Mouse (Mus musculus): ENCODE measurements around the gene Krt24.
A peak's percentile ranks its signal among the peaks of the same experiment; 100 is the strongest.
"Not testable (repeated sequence)": the region's sequence is repeated elsewhere in the genome, so short reads cannot be mapped to it uniquely, and the experiment has no call there.

Gene Krt24

DNA sequence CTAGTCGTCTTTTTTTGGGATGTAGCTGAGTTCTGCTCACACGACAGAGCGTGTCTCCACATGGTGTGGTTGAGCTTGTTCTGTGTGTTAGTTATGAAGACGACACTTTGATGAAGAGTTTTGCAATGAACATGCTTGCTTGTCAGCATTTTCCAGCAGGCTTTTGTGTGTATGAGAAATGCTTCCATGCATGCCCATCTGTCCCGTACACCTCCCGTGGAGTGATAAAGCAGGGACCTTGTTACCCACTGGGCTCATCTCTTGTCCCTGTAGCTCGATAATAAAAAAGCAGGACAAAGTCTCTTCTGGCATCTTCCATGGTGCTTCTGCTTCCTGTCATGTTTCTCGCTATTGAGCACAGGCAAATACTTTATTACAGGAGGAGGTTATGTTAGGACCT lies 32.4 kb downstream of the Krt24 start:
- DNase-seq (ENCODE audit: low read depth), result no peak

DNA sequence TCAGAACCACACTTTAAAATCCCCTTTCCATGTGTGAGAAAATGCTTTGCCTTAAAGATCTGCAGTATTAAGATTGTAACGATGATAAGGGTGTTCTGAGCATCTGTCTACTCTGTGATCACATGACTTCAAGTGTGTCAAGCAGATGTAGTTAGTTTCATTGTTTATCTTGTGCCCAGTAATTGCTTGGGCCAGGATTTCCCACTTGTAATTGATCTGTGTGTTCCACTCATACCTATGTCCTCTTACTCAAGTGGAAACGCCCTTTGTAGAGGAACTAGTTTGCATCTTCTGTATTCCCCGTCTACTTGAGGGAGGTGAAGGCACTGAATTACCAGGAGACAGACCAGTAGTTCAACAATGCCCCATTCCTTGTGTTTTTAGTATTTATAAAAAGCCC lies 34.4 kb downstream of the Krt24 start:
- no peak for DNase-seq (ENCODE audit: low read depth)

DNA sequence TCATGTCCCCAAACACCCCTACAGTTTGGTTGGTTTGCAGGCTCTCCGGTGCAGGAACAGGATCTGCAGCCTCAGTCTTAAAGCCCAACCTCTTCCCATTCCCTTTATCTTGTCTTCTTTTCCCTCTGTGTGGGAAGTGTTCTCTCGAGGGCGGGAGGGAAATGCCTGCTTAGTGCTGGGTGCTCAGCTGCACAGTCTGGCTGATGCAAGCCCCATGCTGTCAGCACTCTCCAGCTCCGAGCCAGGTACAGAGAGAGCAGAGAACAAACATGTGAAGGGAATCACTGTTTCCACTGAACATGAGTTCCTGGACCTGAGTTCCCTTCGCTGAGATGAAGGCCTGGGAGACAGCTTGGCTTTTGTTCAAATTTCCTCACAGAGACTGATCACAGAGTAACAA lies 34.8 kb downstream of the Krt24 start:
- no peak for DNase-seq (ENCODE audit: low read depth)

DNA sequence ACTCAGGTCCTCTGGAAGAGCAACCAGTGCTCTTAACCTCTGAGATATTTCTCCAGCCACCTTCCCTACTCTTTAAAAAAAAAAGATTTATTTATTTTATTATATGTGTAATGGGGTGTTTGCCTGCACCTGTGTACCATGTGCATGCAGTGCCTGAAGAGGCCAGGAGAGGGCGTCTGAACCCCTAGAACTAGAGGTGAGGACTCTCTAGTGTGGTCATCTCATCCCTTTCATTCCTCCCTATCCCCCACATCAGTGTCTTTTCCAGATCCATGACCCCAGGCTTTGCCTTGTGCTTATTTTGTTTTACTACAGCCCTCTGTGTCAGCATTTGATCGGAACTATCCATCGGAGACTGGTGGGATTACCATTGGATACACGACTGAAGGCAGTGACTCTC lies 35.9 kb downstream of the Krt24 start:
- DNase-seq (ENCODE audit: low read depth), result peak; percentile 13

DNA sequence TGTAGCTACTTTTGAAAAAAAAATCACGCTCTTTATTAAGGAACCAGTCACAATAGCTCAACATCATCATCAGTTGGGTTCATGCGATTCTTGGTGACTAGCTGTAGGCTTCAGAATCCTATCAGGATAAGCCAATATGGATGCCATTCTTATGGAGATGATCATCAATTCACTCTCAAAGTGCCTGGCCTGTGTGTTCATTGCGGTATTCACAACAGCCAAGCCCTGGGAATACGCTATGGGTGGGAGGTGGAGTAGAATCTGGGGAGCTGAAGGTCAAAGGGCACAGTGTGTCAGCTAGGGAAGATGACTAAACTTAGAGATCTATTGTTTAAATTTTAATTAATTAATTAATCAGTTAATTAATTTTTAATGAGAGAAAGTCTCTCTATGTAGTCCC lies 37.1 kb downstream of the Krt24 start:
- DNase-seq (ENCODE audit: low read depth), result no peak

DNA sequence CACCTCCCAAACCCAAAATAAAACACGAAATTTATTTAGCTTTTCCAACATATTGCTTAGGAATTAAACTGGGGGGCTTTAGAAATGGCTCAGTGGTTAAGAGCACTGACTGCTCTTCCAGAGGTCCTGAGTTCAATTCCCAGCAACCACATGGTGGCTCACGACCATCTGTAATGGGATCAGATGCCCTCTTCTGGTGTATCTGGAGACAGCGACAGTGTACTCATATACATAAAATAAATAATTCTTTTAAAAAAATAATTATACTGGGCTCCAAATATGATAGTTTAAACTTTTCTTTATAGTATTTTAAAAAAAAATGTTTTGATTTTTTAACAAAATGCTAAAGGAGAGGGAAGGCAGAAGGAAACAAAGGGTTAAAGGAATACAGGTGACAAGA lies 40.5 kb downstream of the Krt24 start:
- DNase-seq (ENCODE audit: low read depth), result not testable (repeated sequence)

DNA sequence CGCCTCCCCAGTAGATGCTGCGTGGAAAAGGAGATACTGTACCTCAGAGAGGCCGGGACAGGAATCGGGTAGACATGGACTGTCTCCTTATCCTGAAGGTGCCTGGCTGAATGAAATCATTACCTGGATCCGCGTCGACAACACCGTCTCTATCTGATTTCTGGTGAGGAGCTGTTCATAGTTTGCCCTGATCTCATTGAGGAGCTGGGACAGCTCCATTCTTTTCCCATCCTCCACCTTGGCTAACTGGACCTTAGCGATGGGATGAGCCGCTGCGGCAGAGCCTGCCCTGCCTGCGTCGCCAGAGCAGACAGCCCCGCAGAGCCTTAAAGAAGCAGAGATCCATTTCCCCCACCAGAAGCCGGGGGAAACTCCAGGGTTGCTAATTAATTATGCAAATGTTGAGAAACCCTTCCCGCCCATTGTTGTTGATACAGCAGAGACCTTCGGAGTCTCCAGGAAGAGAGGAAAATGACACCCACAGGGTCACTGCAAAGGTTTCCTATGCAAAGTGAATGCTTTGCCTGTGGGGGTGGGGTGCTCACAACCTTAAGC lies 41.2 kb downstream of the Krt24 start, which contains the start of gene Krt222:
Gene Krt222 (minus strand): TSS at position 266 of the 555 bp plus-strand sequence.
- no peak for DNase-seq (ENCODE audit: low read depth)

DNA sequence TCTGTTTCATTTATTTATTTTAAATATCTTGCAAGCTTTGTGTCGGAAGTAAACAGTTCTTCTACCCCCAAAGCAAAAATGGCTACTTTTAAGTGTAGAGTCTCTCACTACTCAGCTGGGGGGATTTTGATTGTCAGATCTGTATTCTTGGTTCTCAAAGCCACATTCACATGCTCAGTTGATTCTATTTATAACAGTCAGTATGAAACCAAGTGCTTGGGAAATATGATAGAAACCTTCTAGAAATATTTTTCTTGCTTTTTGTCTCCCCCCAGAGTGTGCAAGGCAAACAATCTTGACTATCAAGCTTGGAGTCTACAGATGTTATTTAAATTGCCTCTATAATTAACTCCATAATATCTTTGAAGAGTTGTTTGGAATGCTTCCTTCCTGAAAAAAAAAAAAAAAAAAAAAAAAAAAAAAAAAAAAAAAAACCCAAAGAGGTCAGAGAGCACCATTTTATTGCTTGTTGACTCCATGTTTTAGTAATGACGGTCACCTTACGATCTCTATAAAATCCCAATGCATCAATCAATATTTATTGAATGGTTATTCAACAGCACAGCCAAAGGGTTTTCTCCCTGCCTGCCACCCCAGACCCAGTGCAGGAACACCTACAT lies 41.8 kb downstream of the Krt24 start:
- DNase-seq (ENCODE audit: low read depth), result no peak

DNA sequence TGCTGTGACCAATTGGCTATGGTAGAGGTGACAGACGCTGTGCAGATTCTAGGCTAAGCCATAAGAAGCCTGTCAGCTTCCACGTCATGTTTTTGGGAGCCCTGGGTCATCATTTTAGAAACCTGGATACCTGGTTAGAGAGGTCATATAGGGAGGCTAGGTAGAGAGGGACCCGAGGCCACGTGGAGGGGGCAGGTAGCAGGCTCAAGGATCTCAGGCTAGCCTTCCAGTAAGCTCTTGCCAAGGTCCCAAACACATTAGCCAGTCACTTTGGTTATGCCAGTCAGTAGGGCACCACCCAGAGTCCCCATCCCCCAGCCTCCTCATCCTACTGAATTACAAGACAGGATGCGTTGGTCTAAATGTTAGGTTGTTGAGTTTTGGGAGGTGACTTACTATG lies 43.0 kb downstream of the Krt24 start:
- no peak for DNase-seq (ENCODE audit: low read depth)

DNA sequence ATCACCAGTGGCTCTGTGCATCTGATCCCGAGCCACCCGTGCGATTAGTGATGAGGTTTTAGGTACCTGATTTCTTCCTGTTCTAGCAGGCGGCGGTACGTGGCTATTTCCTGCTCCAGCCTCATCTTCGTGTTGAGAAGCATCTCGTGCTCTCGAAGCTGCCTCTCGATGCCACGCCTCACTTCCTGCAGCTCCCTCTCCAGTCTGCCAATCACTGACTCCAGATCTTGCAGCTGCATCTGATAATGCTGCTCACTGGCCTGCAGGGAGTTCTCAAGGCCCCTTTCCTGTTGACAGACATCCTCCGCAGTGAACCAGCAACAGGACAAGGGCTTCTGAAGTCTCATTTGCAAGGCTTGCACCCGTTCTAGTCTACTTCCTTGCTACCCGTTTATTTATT lies 46.6 kb downstream of the Krt24 start:
- DNase-seq (ENCODE audit: low read depth), result peak; percentile 66

DNA sequence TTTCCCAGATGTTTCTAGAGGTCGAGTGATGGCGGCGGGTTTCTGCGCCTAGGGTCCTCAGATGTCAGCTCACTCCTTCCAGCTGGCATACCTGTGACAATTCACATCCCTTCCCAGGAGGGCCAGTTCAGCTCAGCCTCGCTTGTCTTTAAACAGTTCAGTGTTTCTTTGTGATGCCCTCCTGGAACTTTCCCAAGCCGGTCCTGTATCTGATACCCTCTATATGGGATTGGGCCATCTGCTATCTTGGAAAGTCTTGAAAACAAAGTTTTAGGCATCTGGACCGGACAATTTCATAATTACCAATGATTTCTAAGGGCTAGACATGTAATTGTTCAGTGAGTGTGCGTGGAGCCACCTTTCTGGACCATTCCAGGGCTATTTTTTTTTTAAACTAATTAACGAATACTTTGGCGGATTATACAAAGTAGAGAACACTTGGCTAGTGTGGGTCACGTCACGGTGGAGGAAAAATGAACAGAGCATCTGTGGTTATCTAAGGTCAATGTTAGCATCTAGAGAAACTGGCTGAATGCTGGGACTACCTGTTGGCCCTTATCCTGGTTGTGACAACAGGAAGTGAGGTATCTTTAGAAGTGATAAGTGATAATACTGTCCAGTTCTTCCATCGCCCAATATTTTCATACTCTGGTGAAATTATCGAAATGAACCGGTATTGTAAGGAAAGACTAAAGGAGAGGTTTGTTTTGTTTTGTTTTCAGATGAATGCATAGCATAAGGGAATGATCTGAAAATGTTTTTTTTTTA lies 53.8 kb downstream of the Krt24 start:
- DNase-seq (ENCODE audit: low read depth), result no peak

DNA sequence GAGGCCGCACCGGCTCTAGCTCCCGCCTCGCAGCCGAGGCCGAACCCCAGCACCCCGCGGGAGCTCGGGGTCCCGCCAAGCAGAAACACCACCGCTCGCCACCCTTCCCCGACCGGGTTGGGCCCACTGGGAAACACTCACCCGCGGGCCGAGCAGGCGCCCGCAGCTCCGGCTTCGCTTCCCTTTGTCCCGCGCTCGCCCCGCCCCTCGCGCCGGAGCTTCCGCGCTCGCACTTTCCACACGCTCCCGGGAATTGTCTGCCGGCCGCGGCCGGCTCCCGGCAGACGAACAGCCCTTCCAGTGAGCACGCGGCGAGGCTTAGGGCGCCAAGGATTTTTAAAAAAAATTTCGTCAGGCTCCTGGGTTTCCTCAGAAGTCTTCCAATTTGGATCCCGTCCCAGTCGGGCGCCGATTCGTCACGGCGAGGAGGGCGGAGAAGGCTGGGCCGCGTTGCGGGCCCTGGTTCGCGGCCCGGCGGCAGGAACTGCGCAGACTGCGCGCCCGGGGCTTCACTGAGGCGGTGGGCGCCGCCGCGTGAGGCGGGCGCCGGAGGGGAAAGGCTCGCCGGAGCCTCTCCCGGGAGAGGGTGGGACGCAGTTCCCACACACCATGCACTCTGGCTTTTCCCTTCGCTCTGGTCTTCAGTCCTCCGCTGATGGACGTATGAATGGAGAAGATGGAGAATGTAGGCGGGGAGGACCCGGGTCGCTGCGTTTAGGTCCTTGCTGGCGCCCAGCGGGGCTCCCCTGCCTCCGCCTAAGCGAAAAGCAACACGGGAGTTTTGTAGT lies 54.6 kb downstream of the Krt24 start, which contains the start of gene Smarce1:
Gene Smarce1 (minus strand): TSS at position 757 of the 788 bp plus-strand sequence.
- DNase-seq (ENCODE audit: low read depth), result peak; percentile 80

All from 416B (cell line).